Mouse (Mus musculus) intestine, embryonic 16.5 days (tissue): ENCODE results near the gene Bst1. TPM values are rescaled to one million over a fixed set of nuclear protein-coding genes. Genes with fewer than 3 reads are reported as not detected.

Experiments used
- ATAC-seq: fragments of 200-750 bp; cut with Nextera tagmentation; 2 replicates; pipeline ENCODE4 v1.8.0; 2017; ENCODE audit warnings: moderate TSS enrichment, moderate library complexity
- H3K27ac ChIP-seq: fragments of 300-500 bp; sonication (generic); 2 replicates; pipeline ENCODE4 v1.5.1; 2014; ENCODE audit warnings: mild to moderate bottlenecking, low read length
- H3K27me3 ChIP-seq: fragments of 300-500 bp; sonication (generic); replicated peaks from 2 replicates; pipeline ENCODE4 v1.6.1; 2014; ENCODE audit warnings: low read length, control low read depth, mixed read lengths; ENCODE audit not compliant: control insufficient read depth, insufficient read depth
- H3K36me3 ChIP-seq: fragments of 300-500 bp; sonication (generic); 2 replicates; pipeline ENCODE4 v1.6.1; 2014; ENCODE audit warnings: low read length, control low read depth; ENCODE audit not compliant: control insufficient read depth, insufficient read depth
- H3K4me1 ChIP-seq: fragments of 300-500 bp; sonication (generic); 2 replicates; pipeline ENCODE4 v1.6.1; 2014; ENCODE audit warnings: low read length, control low read depth, mixed read lengths; ENCODE audit not compliant: control insufficient read depth, insufficient read depth
- H3K4me2 ChIP-seq: fragments of 300-500 bp; sonication (generic); 2 replicates; pipeline ENCODE4 v1.6.1; 2014; ENCODE audit warnings: low read depth, low read length, control low read depth
- H3K4me3 ChIP-seq: fragments of 300-500 bp; sonication (generic); 2 replicates; pipeline ENCODE4 v1.5.1; 2014; ENCODE audit warnings: mild to moderate bottlenecking, low read length
- H3K9ac ChIP-seq: fragments of 300-500 bp; sonication (generic); 2 replicates; pipeline ENCODE4 v1.6.1; 2014; ENCODE audit warnings: low read depth, low read length
- H3K9me3 ChIP-seq: fragments of 300-500 bp; sonication (generic); 2 replicates; pipeline ENCODE4 v1.6.1; 2016; ENCODE audit warnings: low read length, control low read depth; ENCODE audit not compliant: control insufficient read depth
- WGBS: fragments of 180-500 bp; shearing (Covaris S2); extraction: QIAGEN DNeasy Blood & Tissue Kit; methylation state at CpG from one replicate; pipeline ENCODE4 v1.1.7; 2014; 5-methylcytosine and 5-hydroxymethylcytosine counted together
- polyA plus RNA-seq: library from polyadenylated mRNA; unstranded; fragments of >200 nt; fragmentation: Nextera tagmentation; extraction: Ambion mirVana; gene quantifications from 2 replicates; pipeline ENCODE4 v1.2.1, GENCODE M21; 2015

Gene Bst1
- polyA plus RNA-seq, 1 experiment from 2014 or later = 1.1 TPM

DNA sequence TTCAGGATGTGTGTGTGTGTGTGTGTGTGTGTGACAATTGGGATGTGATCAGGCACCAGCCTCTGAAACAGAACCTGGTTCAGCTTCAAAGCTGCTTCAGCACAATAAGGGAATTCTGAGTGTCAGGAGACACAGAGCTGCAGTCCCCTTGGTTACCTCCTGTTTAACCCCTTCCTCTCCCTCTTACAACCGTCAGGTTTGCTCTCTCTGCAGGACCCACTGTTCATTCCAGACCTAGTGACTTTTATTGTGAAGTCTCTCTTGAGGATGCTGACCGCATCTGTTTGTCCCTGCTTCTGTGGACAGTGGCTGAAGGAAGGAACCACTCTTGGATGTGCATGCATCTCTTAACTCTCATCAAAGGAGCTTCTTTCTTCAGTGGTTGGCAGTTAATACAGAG, 27.5 kb downstream of the Bst1 start:
- 44% methylated on average over 2 of the region's 2 CpGs for WGBS
- no peaks in the 10 kb centered on the region for H3K27me3 ChIP-seq
- no peak overlapping the region for H3K27ac ChIP-seq
- H3K4me3 ChIP-seq = no peak overlapping the region
- no peaks in the 10 kb centered on the region for H3K36me3 ChIP-seq
- H3K9me3 ChIP-seq = no peaks in the 10 kb centered on the region
- no peak overlapping the region for H3K9ac ChIP-seq
- ATAC-seq = 0 out of 2 replicates have a peak, but pooled peaks have one; percentile 26
- H3K4me2 ChIP-seq = no peak overlapping the region
- peaks cover 4% of the 10 kb centered on the region; the same call in 1 of the 2 replicates for H3K4me1 ChIP-seq

- Histone ChIP-seq H3K27me3 (no peaks in the 10 kb centered on the region), H3K27ac (no peak overlapping the region), H3K4me2 (no peak overlapping the region), H3K36me3 (no peaks in the 10 kb centered on the region), H3K9ac (no peak overlapping the region), H3K4me1 (peaks cover 3% of the 10 kb centered on the region; the same call in 1 of the 2 replicates), H3K4me3 (no peak overlapping the region), H3K9me3 (no peaks in the 10 kb centered on the region)
- no peak for ATAC-seq
These were observed 28.9 kb downstream of the Bst1 start for GRCm38 (mm10) chr5:43847555-43847954.

DNA sequence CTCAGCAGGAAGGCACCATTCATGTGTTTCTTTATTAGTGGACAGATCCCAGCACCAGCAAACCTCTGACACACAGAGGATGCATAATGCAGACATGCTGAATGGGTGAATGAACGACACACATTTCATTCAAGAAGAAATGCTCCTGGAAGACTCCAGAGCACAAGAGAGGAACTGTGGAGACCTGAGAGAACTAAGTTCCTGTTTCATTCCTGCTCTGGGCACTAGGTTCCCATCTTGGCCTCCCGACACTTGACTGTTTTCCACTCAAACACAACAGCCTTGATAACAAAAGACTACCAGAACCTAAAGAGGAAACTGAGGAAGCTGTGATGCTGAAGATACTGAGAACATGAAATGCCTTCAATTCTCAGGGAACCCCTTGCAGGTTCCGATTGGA, 29.6 kb downstream of the Bst1 start:
- ATAC-seq = no peak
- H3K36me3 ChIP-seq = no peaks in the 10 kb centered on the region
- WGBS = 93% methylated on average over 3 of the region's 3 CpGs
- no peaks in the 10 kb centered on the region for H3K9me3 ChIP-seq
- H3K4me3 ChIP-seq = no peak overlapping the region
- H3K4me1 ChIP-seq = no peaks in the 10 kb centered on the region
- H3K4me2 ChIP-seq = no peak overlapping the region
- H3K9ac ChIP-seq = no peak overlapping the region
- no peak overlapping the region for H3K27ac ChIP-seq
- H3K27me3 ChIP-seq = no peaks in the 10 kb centered on the region

- Histone ChIP-seq H3K36me3 (no peaks in the 10 kb centered on the region), H3K9ac (no peak overlapping the region), H3K4me1 (peaks cover 7% of the 10 kb centered on the region; the same call in 1 of the 2 replicates), H3K27me3 (no peaks in the 10 kb centered on the region), H3K27ac (no peak overlapping the region; the same call in 1 of the 2 replicates), H3K4me3 (no peak overlapping the region), H3K9me3 (peaks cover 7% of the 10 kb centered on the region; the same call in 1 of the 2 replicates), H3K4me2 (no peak overlapping the region)
- no peak for ATAC-seq
- 80% methylated on average over 11 of the region's 11 CpGs for WGBS
These were observed 34.6 kb downstream of the Bst1 start for GRCm38 (mm10) chr5:43853096-43853867.

DNA sequence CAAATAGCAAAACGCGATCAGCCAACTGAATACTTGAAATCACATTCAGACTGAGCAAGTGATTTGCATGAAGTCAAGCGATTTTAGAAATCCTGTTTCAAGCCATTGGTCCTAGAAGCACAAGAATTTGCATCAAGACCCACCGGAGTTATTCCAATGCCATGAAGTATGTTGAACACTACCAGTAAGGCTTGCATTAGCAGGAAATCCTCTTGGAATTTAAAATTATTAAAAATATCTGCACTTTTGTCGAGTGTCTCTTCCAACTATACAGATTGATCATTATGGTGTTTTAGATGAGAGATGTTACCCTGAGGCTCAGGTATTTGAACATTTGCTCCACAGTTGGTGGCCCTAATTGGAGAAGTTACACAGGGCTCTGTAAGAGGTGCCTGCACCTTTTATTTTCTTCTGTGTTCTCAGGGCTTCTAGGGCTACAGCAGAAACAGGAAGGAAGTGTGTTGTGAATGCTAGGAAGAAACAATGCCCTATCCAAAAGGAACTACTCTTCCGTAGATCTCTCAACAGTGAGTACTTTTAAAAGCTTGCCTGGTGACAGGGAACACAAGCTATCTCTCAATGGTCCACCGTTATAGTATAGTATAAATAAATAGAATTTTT, 35.3 kb downstream of the Bst1 start:
- H3K9me3 ChIP-seq = peaks cover 7% of the 10 kb centered on the region; the same call in 1 of the 2 replicates
- peaks cover 7% of the 10 kb centered on the region; the same call in 1 of the 2 replicates for H3K4me1 ChIP-seq
- H3K9ac ChIP-seq = no peak overlapping the region
- ATAC-seq = no peak
- H3K4me2 ChIP-seq = no peak overlapping the region
- H3K4me3 ChIP-seq = no peak overlapping the region
- no peaks in the 10 kb centered on the region for H3K27me3 ChIP-seq
- no peaks in the 10 kb centered on the region for H3K36me3 ChIP-seq
- H3K27ac ChIP-seq = no peak overlapping the region; the same call in 1 of the 2 replicates
- 80% methylated on average over 7 of the region's 7 CpGs for WGBS

- Histone ChIP-seq H3K4me1 (peaks cover 12% of the 10 kb centered on the region; the same call in 1 of the 2 replicates), H3K27me3 (no peaks in the 10 kb centered on the region), H3K4me3 (no peak overlapping the region), H3K9ac (no peak overlapping the region), H3K9me3 (peaks cover 7% of the 10 kb centered on the region; the same call in 1 of the 2 replicates), H3K36me3 (no peaks in the 10 kb centered on the region), H3K4me2 (no peak overlapping the region), H3K27ac (no peak overlapping the region)
- ATAC-seq = no peak
- WGBS = 24% methylated on average over 2 of the region's 2 CpGs
These were observed 37.1 kb downstream of the Bst1 start for GRCm38 (mm10) chr5:43855769-43856168.

GRCm38 (mm10) chr5:43859663-43860062, 41.0 kb downstream of the Bst1 start:
- 75% methylated on average over 8 of the region's 8 CpGs for WGBS
- Histone ChIP-seq H3K27me3 (no peaks in the 10 kb centered on the region), H3K36me3 (no peaks in the 10 kb centered on the region), H3K4me3 (no peak overlapping the region), H3K4me2 (no peak overlapping the region), H3K9ac (no peak overlapping the region), H3K4me1 (peaks cover 12% of the 10 kb centered on the region; the same call in 1 of the 2 replicates), H3K27ac (peak overlapping the region; percentile 73), H3K9me3 (peaks cover 7% of the 10 kb centered on the region; the same call in 1 of the 2 replicates)
- ATAC-seq = no peak

DNA sequence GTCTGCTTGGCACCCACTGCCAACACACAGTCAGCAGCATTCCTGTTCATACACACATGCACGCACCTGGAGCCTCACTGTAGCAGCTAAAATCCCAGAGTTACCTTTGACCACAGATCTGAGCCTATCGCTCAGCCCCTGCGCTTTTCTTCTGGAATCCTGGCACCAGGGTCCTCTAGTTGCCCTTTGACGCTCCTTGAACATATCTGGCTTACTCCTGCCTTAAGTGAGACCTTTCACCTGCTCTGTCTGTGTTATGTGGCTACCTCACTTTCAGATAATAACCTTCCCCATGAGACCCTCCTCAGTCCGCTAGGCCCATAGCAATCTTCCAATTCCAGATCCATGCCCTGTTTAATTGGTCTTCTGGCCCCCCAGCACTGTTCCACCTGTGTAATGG, 41.4 kb downstream of the Bst1 start:
- no peak overlapping the region for H3K9ac ChIP-seq
- H3K4me3 ChIP-seq = no peak overlapping the region
- WGBS = 80% methylated on average over 5 of the region's 5 CpGs
- peaks cover 11% of the 10 kb centered on the region; the same call in 1 of the 2 replicates for H3K4me1 ChIP-seq
- H3K27me3 ChIP-seq = no peaks in the 10 kb centered on the region
- H3K9me3 ChIP-seq = peaks cover 7% of the 10 kb centered on the region; the same call in 1 of the 2 replicates
- ATAC-seq = peak; percentile 21
- no peak overlapping the region for H3K4me2 ChIP-seq
- peak overlapping the region; percentile 73 for H3K27ac ChIP-seq
- no peaks in the 10 kb centered on the region for H3K36me3 ChIP-seq

GRCm38 (mm10) chr5:43860670-43861431, 42.2 kb downstream of the Bst1 start:
- Histone ChIP-seq H3K9ac (no peak overlapping the region), H3K36me3 (no peaks in the 10 kb centered on the region), H3K27me3 (no peaks in the 10 kb centered on the region), H3K9me3 (peaks cover 7% of the 10 kb centered on the region; the same call in 1 of the 2 replicates), H3K4me1 (peaks cover 5% of the 10 kb centered on the region; the same call in 1 of the 2 replicates), H3K27ac (peak overlapping the region; percentile 78), H3K4me3 (no peak overlapping the region), H3K4me2 (no peak overlapping the region)
- WGBS = 43% methylated on average over 5 of the region's 5 CpGs
- ATAC-seq = peak; percentile 90
